Mouse (Mus musculus) heart, adult 18-20 months (tissue): Measurements from ENCODE around the gene Ncoa3. TPM values are rescaled to one million over a fixed set of nuclear protein-coding genes. Genes with fewer than 3 reads are reported as not detected.

ENCODE experiments used
- DNase-seq, 2 experiments: peaks; one replicate each; pipeline ENCODE4 v3.0.0; 2021 to 2022; ENCODE audit warnings: mixed read lengths in 1 of 2
- total RNA-seq, 2 experiments: library from RNA; stranded (reverse); gene quantifications; 2 replicates each; pipeline ENCODE4 v1.2.3; 2021

Gene Ncoa3
- total RNA-seq, 2 experiments from 2014 or later = 29.2 to 30.2 TPM

DNA sequence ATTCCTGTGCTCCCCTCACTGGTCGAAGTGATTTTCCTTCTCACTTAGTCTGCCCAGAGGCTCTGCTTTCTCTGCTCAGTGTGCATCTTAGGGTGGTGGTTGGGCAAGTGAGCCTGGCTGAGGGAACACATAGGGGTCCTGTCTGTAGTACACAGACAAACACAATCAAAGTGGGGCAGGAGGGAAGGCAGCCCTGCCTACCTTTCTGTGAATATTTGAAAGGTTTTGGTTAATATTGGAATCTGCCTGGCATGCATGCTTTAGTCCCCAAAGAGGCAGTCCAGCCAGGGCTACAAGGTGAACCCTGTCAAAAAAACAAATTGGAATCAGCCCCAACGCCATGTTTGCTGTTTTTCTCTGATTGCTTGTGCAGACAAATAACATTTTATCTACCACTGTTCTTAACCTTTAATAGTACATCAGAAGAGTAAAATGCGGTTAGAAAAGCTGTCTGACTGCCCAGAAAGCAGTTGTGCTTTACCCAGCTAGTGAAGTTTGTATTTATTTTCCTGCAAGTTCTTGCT, 42.6 kb downstream of the Ncoa3 start:
- DNase-seq = no peak

DNA sequence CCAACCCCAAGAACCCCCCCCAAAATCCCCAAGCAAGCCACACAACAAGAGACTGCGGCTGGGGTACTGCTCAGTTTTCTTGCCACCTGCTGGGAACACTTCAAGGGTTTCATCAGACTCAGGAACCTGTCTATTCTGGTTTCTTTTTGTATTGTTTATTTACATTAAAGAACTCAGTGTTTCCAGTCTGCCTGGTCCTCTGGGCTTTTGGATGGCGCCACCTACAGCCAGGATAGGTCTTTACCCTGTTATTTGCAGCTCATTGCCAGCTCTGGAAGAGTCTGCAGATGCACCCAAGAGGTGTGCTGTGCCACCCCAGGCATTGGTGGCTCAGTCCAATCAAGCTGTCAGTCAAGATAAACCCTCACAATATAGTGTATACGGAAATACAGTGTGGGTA, 43.3 kb downstream of the Ncoa3 start:
- peak; percentile 75 to 82 for DNase-seq

DNA sequence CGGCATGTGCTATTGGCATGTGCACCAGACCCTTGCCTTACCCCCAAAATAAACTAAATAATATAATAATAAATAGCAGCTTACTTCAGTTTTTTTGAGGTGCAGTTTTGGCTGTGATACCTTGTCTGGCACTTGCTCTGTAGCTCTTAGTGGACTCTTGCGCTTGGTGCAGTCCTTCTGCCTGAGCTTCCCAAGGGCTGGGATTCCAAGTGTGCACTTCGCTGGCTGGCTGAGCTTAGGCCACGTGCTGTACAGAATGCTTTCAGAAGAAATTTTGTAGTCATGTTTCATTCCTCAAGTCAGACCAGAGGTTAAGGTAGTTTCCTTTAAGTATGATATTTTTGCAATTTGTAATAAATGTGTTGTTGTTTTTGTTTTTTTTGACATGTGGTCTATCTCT, 47.2 kb downstream of the Ncoa3 start:
- no peak for DNase-seq

DNA sequence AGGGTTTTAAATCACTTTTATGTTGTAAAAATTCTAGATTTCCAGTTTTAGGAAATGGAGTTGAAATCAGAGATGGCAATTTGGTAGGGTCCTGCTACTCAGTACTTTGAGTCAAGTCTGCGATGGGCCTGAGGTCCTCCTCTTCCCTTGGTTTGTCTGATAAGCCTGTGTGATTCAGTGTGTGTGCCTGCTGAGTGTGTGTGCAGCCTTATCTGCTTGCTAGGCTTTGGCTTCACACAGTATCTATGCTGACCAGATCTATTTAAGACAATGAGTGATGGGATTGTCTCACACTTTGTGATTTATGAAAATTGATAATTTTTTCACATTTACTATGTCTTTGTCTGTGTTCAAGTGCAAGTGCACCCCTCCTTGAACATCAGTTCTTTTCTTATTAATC, 50.1 kb downstream of the Ncoa3 start:
- DNase-seq = no peak

DNA sequence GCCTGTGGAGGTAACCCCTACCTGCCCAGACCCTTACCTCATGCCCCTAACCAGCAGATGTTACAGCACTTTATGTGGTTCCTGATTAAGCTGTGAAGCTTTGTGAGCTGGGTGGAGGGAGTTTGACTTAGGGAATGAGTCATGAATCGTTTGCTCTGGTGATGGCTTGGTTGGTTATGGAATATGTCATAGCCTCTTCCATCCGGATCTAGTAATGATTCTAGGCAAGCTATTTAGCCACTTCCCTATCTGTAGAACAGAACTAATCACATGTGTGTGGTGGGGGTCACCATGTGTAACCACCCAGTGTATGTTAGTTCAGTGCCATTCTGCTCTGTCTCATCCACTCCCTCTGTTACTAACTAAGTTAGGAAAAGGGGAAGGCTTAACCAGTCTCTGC, 52.6 kb downstream of the Ncoa3 start:
- no peak for DNase-seq

DNA sequence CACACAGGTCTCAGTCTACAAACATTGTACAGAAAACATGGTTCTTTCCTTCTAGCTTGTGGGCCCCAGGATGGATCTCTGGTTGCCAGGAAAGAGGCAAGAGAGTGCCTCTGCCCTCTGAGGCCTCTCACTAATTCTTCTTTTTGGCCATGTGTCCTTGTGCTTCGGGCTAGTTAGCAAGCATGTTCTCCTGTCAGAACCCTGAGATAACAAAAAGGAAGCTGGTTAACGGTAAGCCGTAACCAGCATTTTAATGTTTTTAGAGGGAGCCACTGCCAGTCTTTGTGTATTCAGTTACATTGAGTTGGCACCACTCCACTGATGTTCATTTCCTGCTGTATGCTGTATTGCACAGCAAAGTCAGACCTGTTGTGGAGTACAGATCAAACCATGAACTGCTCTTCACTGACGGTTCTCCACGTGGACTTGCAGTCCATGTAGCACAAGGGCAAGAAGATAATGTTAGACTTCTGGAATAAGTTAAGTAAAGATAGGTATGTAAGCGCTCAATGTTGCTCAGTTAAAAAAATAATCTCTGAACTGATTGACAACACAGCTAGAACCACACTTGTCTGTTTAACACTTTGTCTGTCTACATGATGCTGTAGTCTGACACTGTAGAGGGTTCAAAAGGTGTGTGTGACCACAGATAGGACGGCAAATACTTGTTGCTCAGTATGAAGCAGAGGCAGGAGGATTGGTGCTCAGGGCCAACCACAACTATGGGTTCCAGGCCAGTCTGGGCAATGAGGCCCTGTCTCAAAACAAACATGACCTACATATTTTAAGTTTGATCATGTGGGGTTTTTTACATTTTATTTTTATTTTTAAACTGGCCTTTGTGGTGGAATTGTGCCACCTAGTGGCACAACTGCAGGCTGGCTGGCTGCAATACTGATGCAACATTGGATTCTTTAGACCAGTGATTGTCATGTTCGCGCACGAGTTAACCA, 53.4 kb downstream of the Ncoa3 start:
- peak; percentile 47 to 70 for DNase-seq

DNA sequence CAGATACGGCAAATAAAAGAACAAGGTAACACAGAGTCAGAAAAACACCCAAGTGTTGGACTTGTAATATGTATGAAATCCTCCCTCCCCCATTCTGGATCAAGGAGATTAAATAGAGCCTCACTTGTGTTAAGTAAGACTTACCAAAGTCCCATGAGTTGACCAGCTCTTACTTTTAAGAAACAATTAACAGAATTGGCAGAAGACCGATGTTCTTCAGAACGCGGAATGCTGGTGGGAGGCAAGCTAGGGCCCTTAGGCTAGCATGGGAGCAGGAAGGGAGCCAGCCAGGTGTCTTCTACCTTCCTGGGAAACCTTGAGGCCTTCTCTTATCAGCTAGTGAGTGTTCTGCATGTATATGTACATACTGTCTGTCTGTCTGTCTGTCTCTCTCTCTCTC, 55.5 kb downstream of the Ncoa3 start:
- no peak for DNase-seq

DNA sequence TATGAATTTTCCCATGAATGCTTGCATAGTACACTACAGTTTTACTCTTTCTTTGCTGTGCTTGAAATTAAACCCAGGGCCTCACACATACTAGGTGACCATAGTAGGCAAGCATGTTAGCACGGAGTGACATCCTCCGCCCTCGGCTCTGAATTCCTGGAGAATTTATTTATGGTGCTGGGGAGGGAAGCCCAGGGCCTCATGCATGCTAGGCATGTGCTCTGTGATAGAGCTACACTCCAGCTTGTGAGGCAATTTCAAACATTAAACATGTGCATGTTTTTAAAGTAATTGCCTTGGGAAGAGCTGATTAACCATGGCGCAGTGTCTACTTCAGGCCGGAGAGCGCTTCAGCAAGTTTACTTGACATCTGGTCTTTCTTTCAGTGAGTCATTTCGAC, 56.4 kb downstream of the Ncoa3 start:
- no peak for DNase-seq

DNA sequence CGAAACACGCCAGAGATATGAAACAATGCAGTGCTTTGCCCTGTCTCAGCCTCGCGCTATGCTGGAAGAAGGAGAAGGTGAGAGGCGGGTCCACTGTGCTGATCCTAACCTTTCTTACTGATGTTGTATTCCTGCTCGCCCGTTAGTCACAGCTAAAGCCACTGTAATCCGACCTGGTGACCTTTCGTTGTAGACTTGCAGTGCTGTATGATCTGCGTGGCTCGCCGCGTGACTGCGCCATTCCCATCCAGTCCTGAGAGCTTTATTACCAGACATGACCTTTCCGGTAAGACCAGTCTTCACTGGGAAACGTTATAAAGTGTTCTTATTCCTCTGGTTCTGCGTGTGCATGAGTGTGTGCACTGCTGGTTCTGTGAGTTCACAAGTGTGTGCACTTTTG, 59.0 kb downstream of the Ncoa3 start:
- DNase-seq = no peak

DNA sequence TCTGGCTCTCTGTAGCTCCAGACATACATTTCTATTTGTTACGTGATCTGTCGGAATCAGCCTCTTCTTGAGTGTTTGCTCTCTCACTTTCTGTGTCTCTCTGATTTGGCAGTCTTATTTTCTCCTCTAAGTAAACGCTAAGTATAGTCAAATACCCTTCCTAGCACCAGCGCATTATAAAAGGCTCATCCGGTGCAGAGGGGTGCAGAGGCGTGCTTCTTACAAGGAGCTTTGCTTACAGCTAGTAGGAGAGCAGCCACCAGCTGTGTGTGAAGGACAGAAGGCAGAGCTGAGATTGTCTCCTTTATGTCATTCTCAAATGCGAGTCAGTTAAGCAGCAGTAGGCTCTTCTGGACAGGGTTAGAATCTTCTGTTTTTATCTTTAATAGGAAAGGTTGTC, 59.5 kb downstream of the Ncoa3 start:
- no peak for DNase-seq

DNA sequence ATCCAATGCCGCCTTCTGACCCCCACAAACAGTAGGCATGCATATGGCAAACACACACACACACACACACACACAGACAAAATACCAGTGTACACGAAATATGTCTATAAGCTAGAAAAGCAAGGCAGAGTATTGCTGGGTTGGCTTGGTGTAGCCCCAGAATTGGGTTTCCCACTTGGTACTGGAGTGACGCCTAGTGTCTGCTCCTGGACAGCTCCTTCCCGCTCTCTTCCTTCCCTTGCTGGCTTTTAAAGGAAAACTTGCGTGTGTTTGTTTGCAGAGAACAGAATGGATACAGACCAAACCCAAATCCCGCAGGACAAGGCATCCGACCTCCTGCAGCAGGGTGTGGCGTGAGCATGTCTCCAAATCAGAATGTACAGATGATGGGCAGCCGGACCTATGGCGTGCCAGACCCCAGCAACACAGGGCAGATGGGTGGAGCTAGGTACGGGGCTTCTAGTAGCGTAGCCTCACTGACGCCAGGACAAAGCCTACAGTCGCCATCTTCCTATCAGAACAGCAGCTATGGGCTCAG, 61.6 kb downstream of the Ncoa3 start:
- DNase-seq = no peak

DNA sequence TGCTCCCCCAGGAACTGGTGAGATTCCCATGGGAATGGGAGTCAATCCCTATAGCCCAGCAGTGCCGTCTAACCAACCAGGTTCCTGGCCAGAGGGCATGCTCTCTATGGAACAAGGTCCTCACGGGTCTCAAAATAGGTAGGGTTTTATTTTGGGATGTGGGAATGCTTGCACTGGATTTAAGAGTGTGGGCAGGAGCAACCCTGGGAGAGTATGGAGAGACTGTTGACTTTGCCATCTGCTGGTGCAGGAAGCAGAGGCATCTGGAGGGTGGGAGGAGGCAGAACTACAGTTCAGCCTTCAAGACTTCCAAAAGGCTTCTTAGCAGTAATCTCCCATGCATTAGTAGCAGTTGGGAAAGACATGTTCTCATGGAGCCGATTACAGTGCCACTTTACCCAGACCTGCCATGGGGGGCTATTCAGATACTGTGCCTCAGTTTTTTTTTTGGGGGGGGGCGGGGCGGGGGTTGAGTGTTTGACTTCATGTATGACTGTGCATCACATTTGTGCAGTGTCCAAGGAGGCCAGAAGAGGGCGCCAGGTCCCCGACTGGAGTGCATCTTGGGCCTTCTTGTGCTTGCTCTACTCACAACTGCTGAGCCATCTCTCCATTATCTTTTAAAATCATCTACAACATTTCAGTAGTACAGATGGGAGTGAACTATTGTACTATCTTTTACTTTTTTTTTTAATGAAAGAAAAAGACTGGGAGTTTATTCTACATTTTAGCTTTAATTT, 67.4 kb downstream of the Ncoa3 start:
- DNase-seq = peak in 1 of 2 experiments; percentile 67

DNA sequence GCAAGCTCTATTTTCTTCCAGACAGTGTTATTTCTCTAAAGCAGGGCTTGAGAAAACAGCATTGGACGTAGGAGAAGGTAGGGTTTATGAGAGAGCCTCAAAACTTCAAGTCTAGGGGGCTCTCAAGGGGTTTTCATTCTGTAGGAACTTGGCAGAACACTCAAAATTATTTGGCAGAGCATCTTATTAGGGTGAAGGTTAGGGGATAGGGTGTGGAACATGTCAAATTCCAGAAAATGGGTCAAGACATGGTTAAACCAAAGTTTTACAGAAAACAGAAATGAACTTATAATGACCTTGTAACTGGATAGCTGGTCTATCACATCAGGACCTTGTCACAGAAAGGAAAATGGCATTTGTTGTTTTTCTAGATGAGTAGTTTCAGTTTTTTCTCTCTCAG, 69.6 kb downstream of the Ncoa3 start:
- peak in 1 of 2 experiments; percentile 66 for DNase-seq

DNA sequence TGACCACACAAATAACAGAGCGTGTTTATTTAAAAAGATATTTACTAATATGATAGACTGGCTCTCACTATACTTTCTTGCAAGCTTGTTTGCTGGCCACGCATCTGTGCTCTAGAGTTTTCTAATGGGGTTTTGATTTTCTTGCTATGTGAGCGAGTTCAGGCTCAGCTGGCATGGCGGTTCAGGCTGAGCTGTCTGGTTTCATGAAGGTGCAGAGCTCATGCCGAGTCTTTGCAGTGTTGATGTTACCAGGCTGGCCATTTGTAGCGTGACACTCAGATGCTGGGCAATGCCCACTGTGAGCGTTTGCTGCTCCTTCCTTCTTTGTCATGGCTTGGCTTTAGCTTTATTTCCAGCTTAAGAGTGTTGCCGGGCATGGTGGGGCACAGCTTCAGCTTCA, 70.0 kb downstream of the Ncoa3 start:
- DNase-seq = no peak

DNA sequence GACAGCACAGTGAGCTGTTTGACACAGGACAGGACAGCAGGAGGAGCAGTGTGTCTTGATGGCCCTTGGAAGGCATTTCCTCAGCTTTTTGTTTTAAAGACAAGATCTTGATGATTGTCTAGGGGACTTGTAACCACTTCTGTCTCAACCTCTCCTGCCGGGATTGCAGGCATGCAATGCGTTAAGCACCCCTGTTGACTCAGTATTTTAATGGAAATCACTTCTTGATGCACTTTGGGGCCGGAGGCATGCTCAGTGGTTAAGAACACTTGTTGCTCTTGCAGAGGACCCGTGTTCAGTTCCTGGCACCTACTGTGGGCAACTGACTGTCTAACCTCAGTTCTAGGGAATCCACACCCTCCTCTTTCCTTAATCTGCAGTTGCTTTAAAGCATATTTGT, 74.0 kb downstream of the Ncoa3 start:
- no peak for DNase-seq

DNA sequence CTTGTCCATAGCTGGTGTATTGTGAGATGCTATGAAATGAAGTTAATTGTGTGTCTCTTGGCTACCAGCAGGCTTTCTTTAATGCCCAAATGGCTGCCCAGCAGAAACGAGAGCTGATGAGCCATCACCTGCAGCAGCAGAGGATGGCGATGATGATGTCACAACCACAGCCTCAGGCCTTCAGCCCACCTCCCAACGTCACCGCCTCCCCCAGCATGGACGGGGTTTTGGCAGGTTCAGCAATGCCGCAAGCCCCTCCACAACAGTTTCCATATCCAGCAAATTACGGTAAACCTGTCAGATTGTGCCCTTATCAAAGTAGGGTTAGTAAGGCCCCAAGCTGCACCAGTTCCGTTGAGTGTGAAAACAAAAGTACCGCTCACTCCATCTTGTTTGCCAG, 75.8 kb downstream of the Ncoa3 start:
- DNase-seq = no peak

DNA sequence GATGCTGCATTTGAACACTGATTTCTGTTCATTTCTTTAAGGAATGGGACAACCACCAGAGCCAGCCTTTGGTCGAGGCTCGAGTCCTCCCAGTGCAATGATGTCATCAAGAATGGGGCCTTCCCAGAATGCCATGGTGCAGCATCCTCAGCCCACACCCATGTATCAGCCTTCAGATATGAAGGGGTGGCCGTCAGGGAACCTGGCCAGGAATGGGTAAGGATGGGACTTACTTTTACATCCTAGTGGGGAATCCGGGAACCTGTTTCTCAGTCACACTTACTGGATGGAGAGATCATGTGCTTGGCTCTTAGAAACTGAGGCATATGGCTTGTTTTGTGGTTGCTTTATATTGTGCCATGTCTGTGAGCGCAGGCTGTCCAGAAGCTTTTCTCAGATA, 76.7 kb downstream of the Ncoa3 start:
- DNase-seq = no peak

DNA sequence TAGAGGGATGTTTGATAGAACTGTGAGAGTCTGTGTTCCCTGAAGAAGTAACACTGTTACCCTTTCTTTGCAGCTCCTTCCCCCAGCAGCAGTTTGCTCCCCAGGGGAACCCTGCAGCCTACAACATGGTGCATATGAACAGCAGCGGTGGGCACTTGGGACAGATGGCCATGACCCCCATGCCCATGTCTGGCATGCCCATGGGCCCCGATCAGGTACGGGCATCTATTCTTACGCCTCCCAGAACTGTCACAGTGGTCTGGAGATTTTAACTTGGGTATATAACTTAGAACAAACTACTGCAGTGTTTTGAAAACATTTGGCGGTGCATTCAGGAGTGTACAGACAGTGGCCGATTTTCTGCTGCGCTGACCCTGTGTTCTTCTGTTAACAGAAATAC, 77.3 kb downstream of the Ncoa3 start:
- no peak for DNase-seq

DNA sequence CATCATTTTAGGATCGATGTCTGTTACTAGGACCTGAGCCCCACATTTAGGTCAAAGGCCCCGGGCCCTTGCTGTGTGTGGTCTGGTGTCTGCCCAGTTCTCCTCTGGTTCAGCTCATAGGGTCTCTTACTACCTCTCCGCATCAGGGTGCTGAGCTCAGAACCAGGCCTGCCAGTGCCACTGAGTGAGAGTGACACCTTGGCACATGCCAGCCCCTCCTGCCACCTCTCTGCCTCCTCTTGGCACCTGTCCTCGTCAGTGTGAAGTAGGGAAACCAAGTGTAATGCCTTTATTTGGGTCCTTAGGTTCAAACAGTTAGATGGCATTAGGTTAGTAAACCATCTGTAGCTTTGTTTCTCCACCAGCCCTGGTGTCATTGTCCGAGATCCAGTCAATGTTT, 79.0 kb downstream of the Ncoa3 start:
- DNase-seq = no peak

DNA sequence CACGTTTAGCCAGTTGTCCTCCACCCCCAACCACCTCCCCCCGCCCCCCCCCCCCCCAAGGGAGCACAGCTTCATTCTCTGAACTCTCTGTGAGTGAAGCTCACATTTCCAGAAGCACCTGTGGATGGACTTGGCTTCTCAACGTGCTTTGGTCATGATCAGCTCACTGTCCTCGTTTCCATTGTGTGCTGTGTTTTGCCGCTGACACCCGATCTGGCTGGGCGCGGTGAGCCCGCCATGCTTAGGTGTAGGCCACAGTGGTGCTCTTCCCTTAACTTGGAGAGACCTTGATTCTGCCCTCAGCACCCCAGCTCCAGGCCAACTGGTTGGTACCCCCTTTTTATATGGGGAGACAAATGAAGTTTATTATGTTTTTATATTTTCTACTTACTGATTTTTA, 79.5 kb downstream of the Ncoa3 start:
- no peak for DNase-seq

DNA sequence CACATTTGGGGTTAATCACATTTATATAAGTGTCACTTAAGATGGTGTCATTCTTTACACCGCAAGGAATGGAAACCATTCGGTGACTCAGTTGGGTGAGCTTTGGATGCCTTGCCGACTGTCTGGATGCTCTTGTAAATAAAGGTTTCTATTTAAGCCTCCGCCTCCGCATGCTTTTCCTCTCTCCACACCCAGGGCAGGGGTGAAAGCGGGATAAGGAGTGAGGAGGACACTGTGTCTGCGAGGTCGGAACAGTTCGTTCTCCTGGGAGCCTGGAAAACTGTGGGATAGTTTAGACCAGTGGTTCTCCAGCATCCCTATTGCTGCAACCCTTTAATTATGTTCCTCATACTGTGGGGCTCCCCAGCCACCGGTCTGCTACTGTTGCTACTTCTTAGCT, 80.6 kb downstream of the Ncoa3 start:
- peak in 1 of 2 experiments; percentile 63 for DNase-seq

DNA sequence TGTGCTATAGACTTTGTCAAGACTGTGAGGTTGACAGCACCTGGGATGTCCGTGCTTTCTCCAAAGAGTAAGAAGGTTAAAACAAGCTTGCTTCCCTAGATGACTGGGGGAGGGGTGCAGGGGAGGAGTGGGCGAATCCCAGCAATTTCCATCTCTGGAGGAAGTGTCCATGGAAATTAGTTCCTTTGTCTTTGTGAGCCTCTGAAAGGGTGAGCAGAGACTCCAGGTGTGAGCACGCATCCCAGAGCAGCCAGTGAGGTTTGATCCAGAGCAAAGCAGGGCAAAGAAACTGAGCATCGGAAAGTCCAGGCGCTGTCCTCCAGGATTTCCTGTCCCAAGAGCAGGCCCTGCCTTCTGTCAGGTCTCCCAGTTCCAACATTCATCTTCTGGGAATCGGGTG, 81.9 kb downstream of the Ncoa3 start:
- DNase-seq = no peak

DNA sequence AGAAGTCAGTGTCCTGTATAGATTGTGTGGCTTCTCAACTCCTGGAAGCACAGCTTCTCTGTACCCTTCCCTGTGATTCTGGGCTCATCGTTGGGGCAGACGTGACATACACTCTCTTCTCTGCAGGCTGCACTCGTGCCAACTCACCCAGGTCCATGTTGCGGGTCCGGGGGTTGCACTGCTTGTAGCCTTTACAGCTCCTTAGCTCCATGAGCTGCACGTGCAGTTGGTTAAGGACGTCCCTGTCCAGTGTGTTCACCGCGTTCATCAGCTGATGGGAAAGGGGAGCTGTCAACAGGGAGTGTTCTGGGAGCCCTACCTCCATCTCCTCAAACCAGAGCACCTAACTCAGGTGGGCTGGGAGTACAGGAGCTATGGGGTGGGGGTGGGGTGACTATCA, 84.9 kb downstream of the Ncoa3 start:
- DNase-seq = no peak
